Mouse (Mus musculus) forebrain, embryonic 12.5 days (tissue): Measurements from ENCODE around the gene Itpkc. TPM values are rescaled to one million over a fixed set of nuclear protein-coding genes. Genes with fewer than 3 reads are reported as not detected.

Experiments used
- ATAC-seq: fragments of 200-750 bp; cut with Nextera tagmentation; 2 replicates; pipeline ENCODE4 v1.8.0; 2017; ENCODE audit warnings: moderate TSS enrichment; ENCODE audit not compliant: low FRiP score
- H3K27ac ChIP-seq: fragments of 300-500 bp; sonication (generic); 2 replicates; pipeline ENCODE4 v1.5.1; 2016; ENCODE audit warnings: mild to moderate bottlenecking
- H3K27me3 ChIP-seq: fragments of 300-500 bp; sonication (generic); 2 replicates; pipeline ENCODE4 v1.6.1; 2016; ENCODE audit warnings: mild to moderate bottlenecking
- H3K36me3 ChIP-seq: fragments of 300-500 bp; sonication (generic); replicated peaks from 2 replicates; pipeline ENCODE4 v1.6.1; 2016; ENCODE audit warnings: mild to moderate bottlenecking
- H3K4me1 ChIP-seq: fragments of 300-500 bp; sonication (generic); 2 replicates; pipeline ENCODE4 v1.6.1; 2016
- H3K4me2 ChIP-seq: fragments of 300-500 bp; sonication (generic); 2 replicates; pipeline ENCODE4 v1.6.1; 2016; ENCODE audit warnings: mild to moderate bottlenecking, moderate library complexity
- H3K4me3 ChIP-seq: fragments of 300-500 bp; sonication (generic); replicated peaks from 2 replicates; pipeline ENCODE4 v1.5.1; 2016; ENCODE audit warnings: mild to moderate bottlenecking
- H3K9ac ChIP-seq: fragments of 300-500 bp; sonication (generic); 2 replicates; pipeline ENCODE4 v1.6.1; 2016; ENCODE audit warnings: mild to moderate bottlenecking
- H3K9me3 ChIP-seq: fragments of 300-500 bp; sonication (generic); 2 replicates; pipeline ENCODE4 v1.6.1; 2016
- WGBS: fragments of 180-500 bp; shearing (Covaris S2); methylation state at CpG from one replicate; pipeline ENCODE4 v1.1.7; 2016; 5-methylcytosine and 5-hydroxymethylcytosine counted together
- polyA plus RNA-seq: library from polyadenylated mRNA; unstranded; fragments of >200 nt; fragmentation: Nextera tagmentation; extraction: Ambion mirVana; gene quantifications from 2 replicates; pipeline ENCODE4 v1.2.1, GENCODE M21; 2016

Gene Itpkc
- polyA plus RNA-seq, 1 experiment from 2014 or later: 7.5 TPM

DNA sequence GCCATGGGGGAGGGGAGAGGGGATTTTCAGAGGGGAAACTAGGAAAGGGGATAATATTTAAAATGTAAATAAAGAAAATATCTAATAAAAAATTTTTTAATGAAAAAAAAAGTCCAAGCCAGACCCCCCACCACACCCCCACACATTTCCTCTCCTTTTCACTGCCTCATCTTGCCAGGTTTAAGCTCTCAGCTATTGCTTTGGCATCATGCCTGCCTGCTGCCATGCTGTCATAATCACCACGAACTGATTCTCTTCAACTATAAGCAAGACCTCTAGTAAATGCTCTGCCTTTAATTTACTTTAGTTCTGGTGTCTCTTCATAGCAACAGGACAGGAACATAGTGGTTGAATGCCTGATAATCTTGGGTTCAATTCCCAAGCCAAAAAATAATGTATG is 46.0 kb downstream of the Itpkc start:
- Histone ChIP-seq H3K4me2 (no peak overlapping the region), H3K9ac (no peak overlapping the region), H3K36me3 (peaks cover 43% of the 10 kb centered on the region), H3K9me3 (no peaks in the 10 kb centered on the region), H3K27ac (no peak overlapping the region), H3K27me3 (no peaks in the 10 kb centered on the region), H3K4me1 (peaks cover 12% of the 10 kb centered on the region), H3K4me3 (no peak overlapping the region)
- WGBS: 76% methylated on average over 1 of the region's 1 CpGs
- no peak for ATAC-seq

DNA sequence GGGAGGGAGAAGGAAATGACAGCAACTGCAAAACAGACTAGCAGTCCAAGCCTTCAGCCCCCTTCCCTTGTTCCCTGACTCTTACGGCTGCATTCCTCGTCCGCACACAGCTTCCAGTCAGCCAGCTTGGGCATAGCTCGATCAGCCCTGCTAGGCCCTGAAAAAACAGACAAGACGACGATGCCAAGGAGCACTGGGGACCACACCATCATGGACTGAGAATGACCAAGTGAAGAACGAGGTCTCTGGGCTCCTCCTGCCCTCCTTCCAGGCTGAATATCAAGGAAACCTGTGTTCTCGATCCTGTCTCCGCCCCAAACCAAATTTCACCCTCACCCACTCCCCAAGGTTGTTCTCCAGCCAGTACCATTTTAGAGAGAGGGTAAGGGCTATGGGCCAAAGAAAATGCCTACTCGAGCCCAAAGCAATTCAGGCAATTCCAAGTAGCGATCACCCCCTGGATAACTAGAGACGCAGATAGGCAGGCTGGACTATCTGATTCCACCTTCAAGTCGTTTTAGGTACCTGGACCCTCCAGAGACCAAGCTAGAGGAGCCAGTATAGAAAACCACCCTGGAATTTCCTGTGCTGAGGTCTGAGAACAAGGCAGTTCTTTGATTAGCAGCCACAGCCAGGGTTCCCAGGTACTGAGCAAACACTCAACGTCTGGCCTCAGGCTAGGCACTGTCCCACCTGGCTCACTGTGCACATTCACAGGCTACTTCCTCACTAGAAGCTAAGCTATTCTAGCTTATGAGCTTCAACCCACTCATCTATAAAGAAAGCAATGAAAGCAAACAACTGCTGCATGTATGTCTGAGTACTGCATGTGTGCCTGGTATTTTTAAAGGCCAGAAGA is 47.4 kb downstream of the Itpkc start, which contains the start of the genes Gm21983 and Mia:
Gene Gm21983 (minus strand): TSS at position 250 of the 859 bp plus-strand sequence.
Gene Mia (minus strand): TSS at position 321 of the 859 bp plus-strand sequence.
- 67% methylated on average over 14 of the region's 14 CpGs for WGBS
- H3K9me3 ChIP-seq: no peaks in the 10 kb centered on the region
- peaks cover 12% of the 10 kb centered on the region for H3K4me1 ChIP-seq
- ATAC-seq: no peak
- no peak within 1 kb of the TSS for H3K4me3 ChIP-seq
- peaks cover 29% of the 10 kb centered on the region for H3K36me3 ChIP-seq
- H3K9ac ChIP-seq: no peak within 1 kb of the TSS
- no peaks in the 10 kb centered on the region for H3K27me3 ChIP-seq
- no peak within 1 kb of the TSS for H3K4me2 ChIP-seq
- H3K27ac ChIP-seq: peak within 1 kb of the TSS; percentile 25; the same call in 1 of the 2 replicates

DNA sequence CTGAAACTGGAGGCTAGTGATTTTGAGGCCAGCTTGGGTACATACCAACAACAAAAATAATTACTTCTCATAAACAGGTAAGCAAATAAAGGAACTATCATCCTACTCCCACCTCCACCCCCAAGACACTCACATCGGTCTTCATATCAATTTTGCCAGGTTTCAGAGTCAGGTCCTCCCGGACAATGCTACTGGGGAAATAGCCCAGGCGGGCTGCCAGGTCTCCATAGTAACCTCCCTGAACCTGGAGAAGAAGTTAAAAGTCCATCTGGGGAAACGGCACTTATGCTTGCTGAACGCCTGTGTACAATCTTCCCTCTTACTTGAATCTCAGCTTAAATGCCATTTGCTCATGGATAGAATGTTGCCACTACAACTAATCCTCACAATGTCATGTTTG is 48.4 kb downstream of the Itpkc start:
- 78% methylated on average over 5 of the region's 5 CpGs for WGBS
- H3K27me3 ChIP-seq: no peaks in the 10 kb centered on the region
- no peaks in the 10 kb centered on the region for H3K9me3 ChIP-seq
- no peak overlapping the region for H3K4me3 ChIP-seq
- no peak overlapping the region for H3K4me2 ChIP-seq
- peaks cover 12% of the 10 kb centered on the region for H3K4me1 ChIP-seq
- no peak overlapping the region for H3K9ac ChIP-seq
- H3K36me3 ChIP-seq: peaks cover 22% of the 10 kb centered on the region
- 0 out of 2 replicates have a peak overlapping the region, but pooled peaks have one; percentile 25 for H3K27ac ChIP-seq
- no peak for ATAC-seq

DNA sequence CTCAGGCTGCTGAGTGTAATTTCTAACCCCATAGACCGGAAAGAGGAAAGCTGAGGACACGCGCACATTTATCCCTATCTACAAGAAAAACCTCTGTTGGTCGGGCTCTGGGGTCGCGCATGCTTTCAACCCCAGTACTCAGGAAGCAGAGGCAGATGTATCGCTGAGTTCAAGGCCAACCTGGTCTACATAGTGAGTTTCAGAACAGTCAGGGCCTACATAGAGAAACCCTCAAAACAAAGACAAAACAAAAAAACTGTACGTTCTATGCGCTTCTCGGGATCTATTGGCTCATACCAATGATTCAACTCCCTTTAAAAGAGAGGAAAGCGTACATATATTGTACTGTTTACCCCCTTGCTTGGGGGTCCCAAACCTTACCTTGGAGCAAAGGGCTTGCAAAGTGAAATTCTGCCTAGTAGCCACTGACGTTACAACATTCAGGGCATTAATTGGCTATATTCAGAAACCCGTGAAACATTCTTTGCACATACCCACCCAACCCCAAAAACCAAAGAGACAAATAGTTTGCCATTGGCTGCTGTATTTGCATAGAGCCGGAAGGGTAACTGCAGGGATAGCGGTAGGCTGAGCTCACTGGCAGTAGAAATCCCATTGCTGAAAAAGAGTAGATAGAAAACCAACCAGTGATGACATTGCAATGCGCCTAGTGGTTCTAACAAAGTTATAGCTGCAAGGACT is 49.1 kb downstream of the Itpkc start:
- peak overlapping the region; percentile 72 for H3K4me3 ChIP-seq
- peaks cover 19% of the 10 kb centered on the region for H3K36me3 ChIP-seq
- no peaks in the 10 kb centered on the region for H3K9me3 ChIP-seq
- peaks cover 12% of the 10 kb centered on the region for H3K4me1 ChIP-seq
- 45% methylated on average over 16 of the region's 16 CpGs for WGBS
- H3K27ac ChIP-seq: peak overlapping the region; percentile 95
- peak overlapping the region; percentile 30; the same call in 1 of the 2 replicates for H3K9ac ChIP-seq
- peak overlapping the region; percentile 58 for H3K4me2 ChIP-seq
- no peaks in the 10 kb centered on the region for H3K27me3 ChIP-seq
- ATAC-seq: no peak

DNA sequence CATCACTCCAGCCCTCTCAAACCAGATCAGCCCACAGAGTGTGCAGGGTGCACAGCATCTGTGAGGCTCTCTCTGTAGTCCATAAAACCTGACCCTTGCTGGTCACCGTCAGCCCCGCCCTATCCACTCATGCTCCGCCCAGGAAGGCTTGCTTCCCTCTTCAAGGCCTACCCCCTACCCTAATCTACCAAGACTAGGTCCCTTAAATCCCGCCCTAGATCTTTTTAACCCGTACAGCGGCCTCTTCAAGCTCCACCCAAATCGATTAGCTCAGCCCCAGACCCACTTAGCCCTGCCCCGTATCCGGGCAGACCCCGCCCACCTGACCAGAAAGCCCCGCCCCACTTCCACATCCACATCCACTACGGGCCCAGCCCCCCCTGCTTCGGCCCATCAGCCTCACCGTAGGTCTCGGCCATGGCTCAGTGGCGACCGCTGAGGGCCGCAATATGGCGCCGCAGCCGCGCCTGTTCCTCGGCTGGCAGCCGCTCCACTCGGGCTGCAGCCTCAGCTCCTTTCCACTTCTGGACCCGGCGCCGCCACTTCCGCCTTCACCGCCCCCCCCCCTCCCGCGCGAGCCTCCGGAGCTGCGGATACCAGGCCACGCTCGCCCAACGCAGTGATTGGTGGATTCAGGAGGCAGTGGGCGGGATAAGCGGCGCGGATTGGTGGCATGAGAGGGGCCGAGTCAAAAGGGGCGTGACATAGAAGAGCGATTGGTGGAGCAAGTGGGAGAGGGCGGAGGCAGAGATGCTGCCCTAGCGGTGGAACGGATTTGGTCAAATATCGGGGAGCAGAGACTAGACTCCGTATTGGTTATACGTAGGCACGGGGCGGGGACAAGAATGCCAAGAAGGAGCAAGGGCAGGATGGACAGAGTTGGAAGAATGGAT is 49.9 kb downstream of the Itpkc start, which contains the start of gene Rab4b:
Gene Rab4b (minus strand): TSS at position 573 of the 893 bp plus-strand sequence.
- WGBS: under 1% methylated on average over 52 of the region's 53 CpGs
- Histone ChIP-seq H3K9me3 (no peaks in the 10 kb centered on the region), H3K4me1 (peaks cover 12% of the 10 kb centered on the region), H3K4me3 (peak within 1 kb of the TSS; percentile 72), H3K36me3 (peaks cover 22% of the 10 kb centered on the region), H3K4me2 (peak within 1 kb of the TSS; percentile 58), H3K27ac (peak within 1 kb of the TSS; percentile 95), H3K9ac (peak within 1 kb of the TSS; percentile 52), H3K27me3 (no peaks in the 10 kb centered on the region)
- ATAC-seq: peak; percentile 99

DNA sequence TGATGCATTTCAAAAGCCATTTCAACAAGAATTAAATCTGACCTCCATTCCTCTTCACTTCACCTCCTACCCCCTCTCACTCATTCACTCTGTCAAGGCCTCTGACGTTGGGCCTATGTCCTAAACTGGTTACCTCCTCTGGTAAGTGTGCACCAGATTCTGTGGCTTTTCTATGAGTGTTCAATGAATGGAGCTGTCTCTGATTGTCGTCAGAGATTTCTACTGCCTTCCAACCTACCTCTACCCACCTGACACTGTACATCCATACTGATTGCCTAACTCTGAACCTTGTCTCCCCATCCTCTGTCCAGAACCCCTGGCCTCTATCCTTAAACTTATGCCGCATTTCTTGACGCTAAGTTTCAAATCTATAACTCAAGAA is 50.5 kb downstream of the Itpkc start:
- Histone ChIP-seq H3K27ac (peak overlapping the region; percentile 95), H3K4me3 (peak overlapping the region; percentile 72), H3K4me2 (peak overlapping the region; percentile 58), H3K36me3 (peaks cover 22% of the 10 kb centered on the region), H3K9ac (peak overlapping the region; percentile 52), H3K4me1 (peaks cover 12% of the 10 kb centered on the region), H3K9me3 (no peaks in the 10 kb centered on the region), H3K27me3 (no peaks in the 10 kb centered on the region)
- peak; percentile 1; the same call in 1 of the 2 replicates for ATAC-seq
- WGBS: 19% methylated on average over 4 of the region's 4 CpGs

DNA sequence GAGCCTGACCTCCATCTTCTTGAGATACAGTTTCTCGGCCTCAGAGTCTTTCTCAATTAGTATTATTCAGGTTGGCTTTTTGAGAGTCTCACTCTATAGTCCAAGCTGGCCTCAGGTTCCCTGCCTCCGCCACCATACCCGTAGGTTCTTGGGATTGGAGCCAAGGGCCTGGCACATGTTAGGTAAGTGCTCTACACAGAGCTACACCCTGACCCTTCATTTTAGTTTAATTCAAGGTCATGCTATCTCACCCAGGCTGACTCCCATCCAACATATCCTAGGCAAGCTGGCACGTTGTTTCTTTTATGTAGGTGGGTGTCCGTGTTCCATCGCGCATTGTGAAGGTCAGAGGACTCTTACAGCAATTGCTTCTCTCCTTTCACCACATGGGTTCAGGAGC is 53.6 kb downstream of the Itpkc start:
- H3K9ac ChIP-seq: no peak overlapping the region
- no peak overlapping the region for H3K4me3 ChIP-seq
- WGBS: 94% methylated on average over 7 of the region's 7 CpGs
- no peaks in the 10 kb centered on the region for H3K9me3 ChIP-seq
- H3K36me3 ChIP-seq: peaks cover 43% of the 10 kb centered on the region
- peaks cover 12% of the 10 kb centered on the region for H3K4me1 ChIP-seq
- H3K4me2 ChIP-seq: no peak overlapping the region
- H3K27ac ChIP-seq: no peak overlapping the region
- no peak for ATAC-seq
- H3K27me3 ChIP-seq: no peaks in the 10 kb centered on the region

DNA sequence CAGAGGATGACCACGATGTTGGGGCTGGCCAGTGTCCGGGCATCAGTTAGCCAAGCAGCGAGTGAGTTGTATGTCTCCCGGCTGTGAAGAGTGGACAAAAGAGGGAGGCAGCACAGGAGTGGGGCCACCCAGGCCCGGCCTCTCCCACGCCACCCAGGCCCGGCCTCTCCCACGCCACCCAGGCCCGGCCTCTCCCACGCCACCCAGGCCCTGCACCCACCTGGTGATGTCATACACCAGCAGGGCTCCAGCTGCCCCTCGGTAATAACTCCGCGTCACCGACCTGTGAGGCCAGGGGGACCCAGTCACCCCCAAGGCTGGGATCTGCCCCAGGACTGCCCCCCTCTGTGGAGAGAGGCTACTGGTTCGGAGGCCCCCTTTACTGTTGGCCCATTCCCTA is 54.0 kb downstream of the Itpkc start:
- Histone ChIP-seq H3K4me3 (no peak overlapping the region), H3K9me3 (no peaks in the 10 kb centered on the region), H3K9ac (no peak overlapping the region), H3K27me3 (no peaks in the 10 kb centered on the region), H3K36me3 (peaks cover 43% of the 10 kb centered on the region), H3K4me2 (no peak overlapping the region), H3K4me1 (peaks cover 9% of the 10 kb centered on the region), H3K27ac (no peak overlapping the region)
- WGBS: 96% methylated on average over 15 of the region's 15 CpGs
- no peak for ATAC-seq

DNA sequence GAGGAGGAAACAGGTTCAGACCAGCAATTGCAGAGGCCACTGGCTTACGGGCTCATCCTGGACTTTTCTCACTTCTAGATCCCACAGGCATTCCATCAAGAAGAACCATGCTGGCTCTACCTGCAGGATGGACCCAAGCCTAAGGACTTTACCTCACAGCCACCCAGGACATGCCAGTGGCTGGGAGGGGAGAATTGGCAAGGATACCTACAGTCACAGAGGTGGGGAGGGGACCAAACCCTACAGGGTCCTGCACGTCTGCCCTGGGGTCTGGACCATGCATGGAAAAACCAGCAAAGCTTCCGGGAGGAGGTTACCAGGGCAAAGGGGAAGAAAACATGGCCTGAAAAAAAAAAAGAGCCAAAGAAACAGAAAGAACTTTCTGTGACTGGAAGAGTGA is 57.5 kb downstream of the Itpkc start:
- peaks cover 43% of the 10 kb centered on the region for H3K36me3 ChIP-seq
- H3K4me3 ChIP-seq: no peak overlapping the region
- WGBS: 91% methylated on average over 3 of the region's 3 CpGs
- no peak overlapping the region for H3K4me2 ChIP-seq
- H3K9me3 ChIP-seq: no peaks in the 10 kb centered on the region
- H3K4me1 ChIP-seq: peaks cover 9% of the 10 kb centered on the region
- no peak overlapping the region for H3K9ac ChIP-seq
- no peak for ATAC-seq
- no peaks in the 10 kb centered on the region for H3K27me3 ChIP-seq
- H3K27ac ChIP-seq: no peak overlapping the region

DNA sequence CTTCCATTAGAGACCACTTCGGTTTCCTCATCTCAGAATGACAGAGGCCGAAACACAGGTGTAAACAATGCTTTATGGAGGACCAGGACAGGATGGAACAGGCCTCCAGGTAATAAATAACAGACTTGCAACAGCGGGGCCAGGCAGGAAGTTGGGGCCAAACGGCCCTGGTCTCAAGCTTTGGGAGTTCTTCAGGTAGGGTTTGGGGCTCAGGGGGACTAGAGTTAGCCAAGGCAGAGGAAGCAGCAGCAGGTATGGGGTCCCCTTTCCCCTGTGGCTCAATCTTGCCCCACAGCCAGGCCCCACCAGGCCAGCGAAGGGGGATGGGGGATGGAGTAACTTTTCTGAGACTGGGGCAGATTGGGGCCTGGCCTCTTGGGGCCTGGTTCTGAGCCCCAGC is 60.1 kb downstream of the Itpkc start:
- Histone ChIP-seq H3K36me3 (peaks cover 47% of the 10 kb centered on the region), H3K9me3 (no peaks in the 10 kb centered on the region), H3K4me3 (no peak overlapping the region), H3K4me1 (peaks cover 34% of the 10 kb centered on the region), H3K27me3 (no peaks in the 10 kb centered on the region), H3K9ac (no peak overlapping the region), H3K4me2 (no peak overlapping the region), H3K27ac (no peak overlapping the region)
- WGBS: 92% methylated on average over 5 of the region's 5 CpGs
- no peak for ATAC-seq

DNA sequence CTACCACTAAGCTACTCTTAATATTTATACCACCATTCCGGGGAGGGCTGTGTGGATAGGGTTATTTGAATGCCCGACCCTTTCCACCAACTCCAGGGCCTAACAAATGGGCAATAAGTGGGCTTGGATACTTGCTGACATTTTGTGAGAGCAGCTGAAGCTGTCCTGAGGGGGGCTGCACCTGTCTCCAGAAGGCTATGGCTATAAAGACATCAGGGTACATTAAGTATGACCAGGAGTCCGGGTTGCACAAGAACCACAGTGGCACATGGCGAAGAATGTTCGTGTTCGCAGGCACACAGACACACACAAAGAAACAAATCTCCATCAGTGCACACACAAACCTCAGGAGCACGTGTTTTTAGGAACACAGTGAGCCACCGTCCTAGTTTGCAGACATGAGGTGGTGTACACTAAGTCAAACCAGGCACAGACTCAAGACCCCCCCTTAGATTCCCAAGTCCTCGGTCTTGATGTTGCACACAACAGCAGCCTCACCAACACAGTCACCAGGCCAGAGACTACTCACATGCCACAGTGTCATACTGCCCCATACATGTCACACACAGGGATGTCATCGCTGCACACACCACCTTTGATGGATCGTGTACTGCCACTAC is 60.9 kb downstream of the Itpkc start:
- 79% methylated on average over 11 of the region's 11 CpGs for WGBS
- peak overlapping the region; percentile 76 for H3K9ac ChIP-seq
- peaks cover 43% of the 10 kb centered on the region for H3K36me3 ChIP-seq
- H3K4me3 ChIP-seq: peak overlapping the region; percentile 73
- no peaks in the 10 kb centered on the region for H3K27me3 ChIP-seq
- 0 out of 2 replicates have a peak, but pooled peaks have one; percentile 2 for ATAC-seq
- H3K4me1 ChIP-seq: peaks cover 42% of the 10 kb centered on the region
- H3K4me2 ChIP-seq: peak overlapping the region; percentile 86
- H3K9me3 ChIP-seq: no peaks in the 10 kb centered on the region
- peak overlapping the region; percentile 99 for H3K27ac ChIP-seq
